Comparison of ENCODE assay signal across 11 mouse cellular contexts in genomic region chr16:32866713-32867112, GRCm38 (mm10). TPM values are rescaled to one million over a fixed set of nuclear protein-coding genes. Genes with fewer than 3 reads are reported as not detected.
DNase-seq lines count a peak whose midpoint lies in the region; ATAC-seq and TF ChIP-seq lines count a peak whose summit lies in the region.
"Had no signal": no experiment of that assay in that cellular context is flagged by ENCODE, and none has a peak within 500 bp of the region (broad histone marks: within the 10 kb centered on the region; RNA-seq: fewer than 3 reads in every experiment).

No protein-coding gene starts in this region.

- peak overlapping the region; percentile 5; the same call in 1 of the 2 replicates for H3K4me3 ChIP-seq in left cerebral cortex, adult 2 months
- H3K4me3 ChIP-seq in cortical plate, adult 2 months (ENCODE audit: insufficient read depth, low read length): peak overlapping the region; percentile 81; the same call in 1 of the 2 replicates
- H3K4me3 ChIP-seq in hindbrain, embryonic 12.5 days: no peak overlapping the region
- peak overlapping the region; percentile 92; the same call in 1 of the 2 replicates for H3K4me3 ChIP-seq in midbrain, embryonic 15.5 days

- 90% methylated on average over 5 of the region's 5 CpGs for WGBS in hindbrain, embryonic 12.5 days
- 86% methylated on average over 5 of the region's 5 CpGs for WGBS in midbrain, embryonic 15.5 days

- no peak for DNase-seq in left cerebral cortex, adult 2 months (ENCODE audit: extremely low spot score in 1 of 2, low spot score in 2 of 2)
- DNase-seq in left cerebral cortex, postnatal 10 days (ENCODE audit: extremely low spot score in 1 of 2, low spot score in 2 of 2): no peak
- DNase-seq in kidney, adult 8-10 months: no peak
- no peak for DNase-seq in retina, postnatal 1 day
- DNase-seq in frontal cortex, postnatal 25 days (ENCODE audit: low spot score in 2 of 2): no peak
- DNase-seq: thymus, postnatal 14 days had no signal

- H3K27ac ChIP-seq in left cerebral cortex, adult 2 months: no peak overlapping the region
- no peak overlapping the region for H3K27ac ChIP-seq in cortical plate, adult 2 months (ENCODE audit: insufficient read depth, low read length)
- no peak overlapping the region for H3K27ac ChIP-seq in hindbrain, embryonic 12.5 days
- H3K27ac ChIP-seq in midbrain, embryonic 15.5 days: no peak overlapping the region

- no peak overlapping the region for H3K9ac ChIP-seq in hindbrain, embryonic 12.5 days
- peak overlapping the region; percentile 94; the same call in 1 of the 2 replicates for H3K9ac ChIP-seq in midbrain, embryonic 15.5 days

- H3K4me2 ChIP-seq in hindbrain, embryonic 12.5 days (replicated peaks): peak overlapping the region; percentile 83; the same call in 1 of the 2 replicates
- H3K4me2 ChIP-seq in midbrain, embryonic 15.5 days: peak overlapping the region; percentile 79

- no peaks in the 10 kb centered on the region for H3K27me3 ChIP-seq in hindbrain, embryonic 12.5 days
- H3K27me3 ChIP-seq in midbrain, embryonic 15.5 days (replicated peaks): no peaks in the 10 kb centered on the region

- no peak for ATAC-seq in hindbrain, embryonic 12.5 days (ENCODE audit: low FRiP score)
- ATAC-seq in midbrain, embryonic 15.5 days (replicated peaks): no peak

- no peaks in the 10 kb centered on the region for H3K36me3 ChIP-seq in hindbrain, embryonic 12.5 days
- H3K36me3 ChIP-seq in midbrain, embryonic 15.5 days (replicated peaks): no peaks in the 10 kb centered on the region

- no peak for TF ChIP-seq CTCF in left cerebral cortex, adult 2 months (IDR thresholded peaks at IDR 0.05)
- no peak for TF ChIP-seq CTCF in cortical plate, adult 2 months (IDR thresholded peaks at IDR 0.05; ENCODE audit: extremely low read depth, insufficient read depth, low read length)

- H3K9me3 ChIP-seq in hindbrain, embryonic 12.5 days (replicated peaks): no peaks in the 10 kb centered on the region
- H3K9me3 ChIP-seq in midbrain, embryonic 15.5 days: no peaks in the 10 kb centered on the region
- H3K9me3 ChIP-seq: G1E had no signal

- H3K4me1 ChIP-seq in cortical plate, adult 2 months (ENCODE audit: control insufficient read depth, insufficient read depth, low read length): peaks cover 5% of the 10 kb centered on the region
- H3K4me1 ChIP-seq in hindbrain, embryonic 12.5 days: peaks cover 20% of the 10 kb centered on the region
- H3K4me1 ChIP-seq in midbrain, embryonic 15.5 days: peaks cover 28% of the 10 kb centered on the region

- no peak for TF ChIP-seq POLR2A in cortical plate, adult 2 months (IDR thresholded peaks at IDR 0.05; ENCODE audit: extremely low read depth, insufficient read depth, low read length)

- intact Hi-C loops in left cerebral cortex, adult 2 months (cut with DNase I): no loop called here
- intact Hi-C loops in left cerebral cortex, postnatal 10 days (cut with DNase I): no loop called here

RNA-seq across cellular contexts. Expression of gene Fyttd1, which starts 10.6 kb away (rescaled TPM):
- total RNA-seq in left cerebral cortex, adult 2 months (2021): 100 to 1,000 TPM; 112 to 119 TPM
- total RNA-seq in left cerebral cortex, postnatal 10 days (2021): 100 to 1,000 TPM; 138 to 145 TPM
- polyA plus RNA-seq in cortical plate, adult 2 months (2012; rRNA removed): 49.9 and 54.0 TPM in 2 replicates
- polyA plus RNA-seq in hindbrain, embryonic 12.5 days (2016; fragmentation: Nextera tagmentation; extraction: Ambion mirVana): 121 and 133 TPM in 2 replicates
- 100 and 110 TPM in 2 replicates for polyA plus RNA-seq in midbrain, embryonic 15.5 days (2015; fragmentation: Nextera tagmentation; extraction: Ambion mirVana)

RNA-seq across cellular contexts. Expression of gene Rubcn, which starts 10.9 kb away (rescaled TPM):
- total RNA-seq in left cerebral cortex, adult 2 months (2021): 10 to 100 TPM; 69.8 to 73.7 TPM
- total RNA-seq in left cerebral cortex, postnatal 10 days (2021): 10 to 100 TPM; 59.9 to 60.6 TPM
- 77.0 TPM in 2 replicates for polyA plus RNA-seq in cortical plate, adult 2 months (2012; rRNA removed)
- 27.8 and 30.1 TPM in 2 replicates for polyA plus RNA-seq in hindbrain, embryonic 12.5 days (2016; fragmentation: Nextera tagmentation; extraction: Ambion mirVana)
- 37.3 and 38.0 TPM in 2 replicates for polyA plus RNA-seq in midbrain, embryonic 15.5 days (2015; fragmentation: Nextera tagmentation; extraction: Ambion mirVana)

RNA-seq across cellular contexts. Expression of gene Lrch3, which starts 47.2 kb away (rescaled TPM):
- total RNA-seq in left cerebral cortex, adult 2 months (2021): 10 to 100 TPM; 37.7 to 39.3 TPM
- 10 to 100 TPM; 28.9 to 32.4 TPM for total RNA-seq in left cerebral cortex, postnatal 10 days (2021)
- polyA plus RNA-seq in cortical plate, adult 2 months (2012; rRNA removed): 30.0 and 31.7 TPM in 2 replicates
- 50.3 and 53.3 TPM in 2 replicates for polyA plus RNA-seq in hindbrain, embryonic 12.5 days (2016; fragmentation: Nextera tagmentation; extraction: Ambion mirVana)
- polyA plus RNA-seq in midbrain, embryonic 15.5 days (2015; fragmentation: Nextera tagmentation; extraction: Ambion mirVana): 43.0 and 56.3 TPM in 2 replicates

RNA-seq across cellular contexts. Expression of gene Smbd1, which starts 56.4 kb away (rescaled TPM):
- not detected for total RNA-seq in left cerebral cortex, adult 2 months (2021)
- total RNA-seq in left cerebral cortex, postnatal 10 days (2021): not detected
- polyA plus RNA-seq in cortical plate, adult 2 months (2012; rRNA removed): not detected in 2 replicates
- not detected in 2 replicates for polyA plus RNA-seq in hindbrain, embryonic 12.5 days (2016; fragmentation: Nextera tagmentation; extraction: Ambion mirVana)
- not detected in 2 replicates for polyA plus RNA-seq in midbrain, embryonic 15.5 days (2015; fragmentation: Nextera tagmentation; extraction: Ambion mirVana)
- total RNA-seq: G1E had no signal
- polyA plus RNA-seq: G1E; limb, embryonic 11.5 days had no signal
